Mouse (Mus musculus): ENCODE results near the gene Bco2.

Gene Bco2

GRCm38 (mm10) chr9:50561145-50561917, 6.3 kb upstream of the Bco2 start, which contains the start of gene Tex12:
Tex12 (minus strand) TSS chr9:50561325.
- no peak for DNase-seq (ENCODE audit: low spot score in 2 of 2)

DNA sequence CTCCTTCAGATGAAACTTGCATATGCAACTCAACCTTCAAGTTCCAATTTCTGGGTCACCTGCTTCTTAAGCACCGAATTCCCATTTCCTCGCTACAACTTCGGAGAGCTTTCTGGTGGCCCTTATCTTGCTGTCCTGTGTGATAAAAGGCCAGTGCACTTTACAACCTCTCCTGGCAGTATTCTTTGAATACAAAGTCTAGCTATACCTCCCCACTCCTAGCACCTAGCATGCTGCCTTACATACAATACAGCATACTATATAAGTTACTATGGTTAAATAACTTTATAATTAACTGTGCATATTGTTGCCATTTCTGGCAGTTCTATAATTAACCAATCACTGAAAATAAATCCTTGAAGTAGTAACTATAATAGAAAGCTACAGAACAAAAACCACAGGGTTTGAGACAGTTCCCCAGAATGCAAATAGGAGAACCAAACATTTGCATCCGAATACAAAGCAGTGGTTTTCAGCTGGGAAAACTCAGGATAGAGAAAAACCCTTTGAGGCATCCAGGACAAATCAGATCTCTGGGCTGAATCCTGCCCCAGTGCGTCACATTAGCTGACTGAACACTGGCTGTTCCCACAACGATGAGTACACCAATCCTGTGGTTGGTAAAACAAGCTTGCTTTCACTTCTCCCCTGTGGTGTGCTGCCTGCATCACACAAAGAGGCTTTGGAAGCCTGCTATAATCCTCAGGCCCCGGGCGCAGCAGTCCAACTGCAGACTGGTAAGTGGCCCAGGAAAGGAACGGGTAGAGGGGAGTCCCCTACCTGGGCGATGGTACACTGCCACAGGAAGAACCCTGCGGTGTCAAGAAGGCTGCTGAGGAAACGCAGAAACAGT, 514 bp downstream of the Bco2 start, which contains the start of gene Il18:
Gene Il18, plus strand, starts transcription at position 587 of the 853 bp plus-strand sequence.
- peak in 1 of 2 experiments; percentile 28 for DNase-seq (ENCODE audit: low spot score in 2 of 2)

DNA sequence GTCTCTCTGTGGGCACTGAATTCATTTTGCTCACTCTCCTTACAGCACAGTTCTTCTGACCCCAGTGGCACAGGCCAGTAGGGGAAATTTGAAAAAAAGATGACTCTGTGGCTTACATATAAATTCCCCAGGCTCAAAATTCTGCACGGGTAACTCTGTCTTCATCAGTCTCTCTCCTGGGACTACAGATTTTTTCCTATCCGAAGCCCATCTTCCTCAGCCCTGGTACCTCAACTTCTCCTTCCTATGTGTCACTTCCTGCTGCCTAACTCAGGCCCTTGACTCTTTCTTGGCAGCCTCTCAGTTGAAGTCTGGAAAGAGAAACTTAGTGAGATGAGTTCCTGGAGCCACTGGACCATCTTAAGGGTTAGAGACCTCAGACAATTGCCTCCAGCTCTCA, 1.4 kb downstream of the Bco2 start:
- no peak for DNase-seq (ENCODE audit: low spot score in 2 of 2)

DNA sequence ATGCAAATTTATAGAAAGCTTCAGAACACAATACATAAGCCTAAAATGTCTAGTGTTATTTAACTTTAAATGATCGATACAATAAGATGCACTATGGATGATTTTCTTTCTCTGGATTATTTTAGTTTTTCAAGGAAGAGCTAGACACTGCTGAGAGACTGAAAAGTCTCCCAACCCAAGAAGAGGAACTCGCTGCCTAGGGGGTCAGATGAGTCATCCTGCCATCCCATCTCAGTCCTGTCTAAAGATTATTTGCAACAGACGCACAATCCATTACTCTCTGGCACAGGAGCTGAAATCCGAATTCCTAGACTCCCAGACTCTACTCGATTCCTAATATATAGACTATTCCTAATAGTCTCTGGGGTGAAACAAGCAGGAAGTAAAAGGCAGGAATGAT, 2.8 kb downstream of the Bco2 start:
- no peak for DNase-seq (ENCODE audit: low spot score in 2 of 2)

DNA sequence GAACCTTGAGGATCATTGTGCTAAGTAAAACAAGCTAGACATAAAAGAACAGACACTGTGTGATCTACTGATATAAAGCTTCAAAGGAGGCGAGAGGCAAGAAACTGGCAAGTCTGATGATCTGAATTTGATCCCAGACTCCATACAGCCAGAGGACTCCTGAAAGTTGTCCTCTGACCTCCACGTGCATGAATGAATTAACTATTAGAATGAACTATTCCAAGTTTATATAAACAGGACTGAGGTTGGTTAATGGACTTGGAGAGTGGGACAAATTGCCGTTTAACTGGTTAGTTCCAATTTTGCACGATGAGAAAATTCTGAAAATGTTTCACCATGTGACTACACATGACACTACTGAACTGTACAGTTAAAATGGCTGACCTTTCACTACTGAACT, 6.0 kb downstream of the Bco2 start:
- DNase-seq (ENCODE audit: low spot score in 2 of 2), result no peak

GRCm38 (mm10) chr9:50547859-50548478, 7.0 kb downstream of the Bco2 start:
- DNase-seq (ENCODE audit: low spot score in 2 of 2), result no peak

DNA sequence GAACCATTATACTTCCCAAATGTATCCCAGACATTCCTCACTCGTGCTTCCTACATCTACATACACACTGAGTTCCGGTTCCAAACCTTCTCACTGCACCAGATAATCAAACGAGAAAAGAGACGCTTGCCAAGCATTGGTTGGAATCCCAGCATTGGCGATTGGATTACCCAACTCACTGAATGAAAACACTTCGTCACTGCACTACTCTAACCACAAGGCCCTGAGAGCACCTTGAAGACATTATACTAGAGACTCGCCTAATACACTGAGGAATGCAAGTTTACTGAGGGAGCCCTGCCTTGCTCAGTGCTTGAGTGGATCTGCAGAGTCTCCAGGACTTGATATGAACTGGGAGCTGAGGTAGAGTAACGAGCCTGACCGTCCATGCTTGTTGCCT, 12.6 kb downstream of the Bco2 start:
- DNase-seq (ENCODE audit: low spot score in 2 of 2), result no peak

DNA sequence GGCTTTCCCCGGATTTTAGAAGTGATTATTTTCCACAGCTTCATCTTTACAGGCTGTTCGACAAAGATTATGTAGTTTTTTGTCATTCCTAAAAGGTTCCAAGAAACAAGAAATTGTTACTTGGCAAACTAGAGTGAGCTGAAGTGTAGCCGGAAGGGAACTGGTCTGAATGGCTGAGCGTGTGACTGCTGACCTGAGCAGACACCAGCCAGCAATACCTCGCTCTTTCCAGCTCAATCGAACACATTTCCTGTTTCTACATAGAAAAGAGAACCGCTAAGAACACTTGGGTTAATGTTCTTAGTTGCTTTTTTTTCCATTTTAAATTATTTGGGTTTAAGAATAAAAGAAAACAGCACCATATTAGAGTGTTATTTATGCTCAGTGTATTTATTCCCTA, 14.8 kb downstream of the Bco2 start:
- DNase-seq (ENCODE audit: low spot score in 2 of 2), result no peak

GRCm38 (mm10) chr9:50537295-50537694, 17.7 kb downstream of the Bco2 start:
- DNase-seq (ENCODE audit: low spot score in 2 of 2), result peak in 1 of 2 experiments; percentile 55

- DNase-seq (ENCODE audit: low spot score in 2 of 2), result peak; percentile 2 to 32
Measured at GRCm38 (mm10) chr9:50536603-50537135, 18.3 kb downstream of the Bco2 start.

- DNase-seq (ENCODE audit: low spot score in 2 of 2), result peak in 1 of 2 experiments; percentile 50
Measured at GRCm38 (mm10) chr9:50535930-50536329, 19.1 kb downstream of the Bco2 start.

DNA sequence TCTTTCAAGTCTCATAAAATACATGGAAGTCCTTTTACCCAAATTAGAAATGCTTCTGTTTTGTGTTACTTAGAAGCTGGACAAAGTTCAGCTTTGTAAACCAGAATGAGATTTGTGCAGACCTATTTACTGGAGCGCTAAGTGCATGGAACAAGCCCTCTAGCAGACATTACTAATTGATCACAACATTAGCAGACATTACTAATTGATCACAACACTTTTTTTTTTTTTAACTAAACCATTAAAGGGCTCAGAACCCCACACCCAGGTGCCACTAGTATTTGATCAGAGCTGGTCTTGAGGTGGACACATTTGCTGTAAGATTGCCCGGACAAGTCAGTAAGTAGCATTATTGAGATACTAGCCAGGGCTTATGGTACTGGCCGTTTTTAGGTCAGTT, 21.2 kb downstream of the Bco2 start:
- peak; percentile 2 to 55 for DNase-seq (ENCODE audit: low spot score in 2 of 2)

DNA sequence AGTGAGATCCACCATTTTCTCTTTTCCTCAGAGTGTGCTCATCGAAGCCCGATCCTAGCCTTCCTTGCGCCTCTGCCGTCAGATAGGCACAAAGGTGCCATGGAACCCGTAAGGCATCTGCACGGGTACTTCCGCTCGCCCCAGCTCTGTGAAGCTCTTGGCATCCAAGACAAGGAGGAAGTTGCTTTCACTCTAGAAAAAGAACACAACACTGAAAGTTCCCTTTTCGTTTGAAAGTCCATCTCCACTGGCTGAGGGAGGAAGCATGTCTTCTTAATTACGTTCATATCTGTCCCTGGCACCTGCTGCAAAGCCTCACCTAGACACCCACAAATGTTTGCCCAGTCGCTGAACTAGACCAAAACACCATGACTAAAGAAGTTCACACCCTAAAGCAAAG, 21.7 kb downstream of the Bco2 start:
- DNase-seq (ENCODE audit: low spot score in 2 of 2), result peak; percentile 38 to 74

- DNase-seq (ENCODE audit: low spot score in 2 of 2), result no peak
Measured at GRCm38 (mm10) chr9:50530890-50531289, 24.1 kb downstream of the Bco2 start.

DNA sequence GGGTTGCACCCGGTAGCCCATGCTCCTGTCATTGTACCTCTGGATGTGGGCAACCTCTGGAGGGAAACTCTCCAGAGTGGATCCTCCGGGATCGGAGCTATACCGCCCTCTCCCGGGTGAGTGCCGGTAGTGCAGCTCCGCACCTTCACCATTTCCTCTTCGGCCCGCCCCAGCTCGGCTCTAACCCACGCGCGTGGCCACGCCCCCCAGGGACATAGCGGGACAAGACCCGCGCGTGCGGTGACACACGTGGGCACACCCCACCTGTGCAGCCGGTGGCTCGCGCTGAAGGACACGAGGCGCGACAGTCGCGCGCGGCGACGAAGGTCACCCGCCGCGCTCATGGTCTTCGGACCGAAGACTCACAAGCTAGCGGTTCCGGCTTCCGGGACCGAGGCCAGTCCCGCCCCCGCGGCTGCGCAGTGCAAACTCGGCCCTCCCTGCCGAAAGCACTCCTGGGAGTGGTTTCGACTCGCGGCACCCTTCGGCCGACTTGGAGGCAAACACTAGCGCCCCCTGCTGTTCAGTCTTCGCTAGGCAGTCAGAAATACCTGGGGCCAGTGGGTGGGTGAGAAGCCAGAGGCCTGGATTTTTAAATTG, 26.6 kb downstream of the Bco2 start, which contains the start of gene Pts:
Gene Pts, minus strand, starts transcription at position 432 of the 600 bp plus-strand sequence.
- DNase-seq (ENCODE audit: low spot score in 2 of 2), result peak; percentile 97 to 99

GRCm38 (mm10) chr9:50527860-50528259, 27.1 kb downstream of the Bco2 start:
- no peak for DNase-seq (ENCODE audit: low spot score in 2 of 2)

DNA sequence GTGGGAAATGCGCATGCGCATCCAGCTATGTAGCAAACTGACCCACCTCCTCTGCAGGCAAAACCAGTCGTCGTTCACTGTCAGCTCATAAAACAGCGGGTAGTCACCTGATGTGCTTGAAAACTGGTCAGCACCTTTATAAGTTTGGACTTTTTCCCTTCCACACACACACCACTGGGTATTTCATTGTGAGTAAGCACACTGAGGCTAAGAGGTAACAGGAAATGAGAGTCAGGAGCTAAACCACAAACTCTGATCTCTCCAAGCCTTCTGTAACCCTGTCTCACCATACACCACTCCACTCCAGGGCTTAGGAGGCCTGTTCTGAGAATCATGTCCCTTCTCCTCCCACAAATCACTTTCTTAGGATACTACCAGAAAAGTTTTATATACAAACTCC, 29.4 kb downstream of the Bco2 start:
- no peak for DNase-seq (ENCODE audit: low spot score in 2 of 2)

GRCm38 (mm10) chr9:50524936-50525335, 30.0 kb downstream of the Bco2 start:
- no peak for DNase-seq (ENCODE audit: low spot score in 2 of 2)

GRCm38 (mm10) chr9:50522574-50522973, 32.4 kb downstream of the Bco2 start:
- no peak for DNase-seq (ENCODE audit: low spot score in 2 of 2)

DNA sequence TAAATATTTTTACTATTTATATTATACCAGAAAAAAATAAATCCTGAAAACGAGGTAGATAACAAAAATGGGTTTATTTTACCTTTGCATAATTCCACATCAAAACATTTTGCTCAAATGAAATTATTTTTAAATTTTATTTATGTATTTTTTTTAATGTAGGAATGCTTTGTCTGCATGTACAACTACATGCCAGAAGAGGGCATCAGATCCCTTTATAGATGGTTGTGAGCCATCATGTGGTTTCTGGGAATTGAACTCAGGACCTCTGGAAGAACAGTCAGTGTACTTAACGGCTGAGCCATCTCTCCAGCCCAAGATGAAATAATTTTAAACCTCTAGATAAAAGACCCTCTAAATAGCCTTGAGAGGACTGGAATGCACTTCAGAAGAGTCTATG, 33.4 kb downstream of the Bco2 start:
- DNase-seq (ENCODE audit: low spot score in 2 of 2), result no peak

DNA sequence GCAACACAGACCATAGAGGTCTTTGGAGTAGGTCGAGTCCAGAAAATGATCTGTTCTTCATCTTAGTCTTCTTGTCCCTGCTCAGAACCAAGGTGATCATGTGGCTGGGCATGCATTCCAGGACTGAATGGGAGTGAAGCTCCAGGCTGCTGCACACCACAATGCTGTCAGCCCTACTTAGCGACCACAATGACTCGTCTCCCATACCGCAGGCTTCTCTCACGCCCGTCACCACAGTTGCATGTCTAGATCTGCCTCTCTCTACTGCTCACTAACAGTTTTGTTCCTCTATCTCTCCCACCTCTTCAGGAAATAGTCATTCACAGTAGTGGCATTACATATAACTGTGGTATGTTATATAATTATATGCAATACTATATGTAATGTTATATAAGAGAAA, 34.2 kb downstream of the Bco2 start:
- no peak for DNase-seq (ENCODE audit: low spot score in 2 of 2)

GRCm38 (mm10) chr9:50518781-50519180, 36.2 kb downstream of the Bco2 start:
- DNase-seq (ENCODE audit: low spot score in 2 of 2), result no peak
